Mouse (Mus musculus) limb, embryonic 13.5 days (tissue): ENCODE measurements around the gene Sel1l2. TPM values are rescaled to one million over a fixed set of nuclear protein-coding genes. Genes with fewer than 3 reads are reported as not detected.

Source experiments
- ATAC-seq: fragments of 200-750 bp; cut with Nextera tagmentation; 2 replicates; pipeline ENCODE4 v1.8.0; 2017; ENCODE audit warnings: low read depth, moderate number of reproducible peaks, moderate TSS enrichment; ENCODE audit not compliant: low FRiP score
- H3K27ac ChIP-seq: fragments of 300-500 bp; sonication (generic); 2 replicates; pipeline ENCODE4 v1.5.1; 2015; ENCODE audit warnings: inconsistent platforms, mild to moderate bottlenecking, moderate library complexity
- H3K27me3 ChIP-seq: fragments of 300-500 bp; sonication (generic); 2 replicates; pipeline ENCODE4 v1.6.1; 2015; ENCODE audit warnings: mild to moderate bottlenecking, inconsistent platforms
- H3K36me3 ChIP-seq: fragments of 300-500 bp; sonication (generic); 2 replicates; pipeline ENCODE4 v1.6.1; 2015; ENCODE audit warnings: inconsistent platforms, mild to moderate bottlenecking, moderate library complexity
- H3K4me1 ChIP-seq: fragments of 300-500 bp; sonication (generic); 2 replicates; pipeline ENCODE4 v1.6.1; 2015; ENCODE audit warnings: inconsistent platforms
- H3K4me2 ChIP-seq: fragments of 300-500 bp; sonication (generic); replicated peaks from 2 replicates; pipeline ENCODE4 v1.6.1; 2015; ENCODE audit warnings: inconsistent platforms, mild to moderate bottlenecking, moderate library complexity
- H3K4me3 ChIP-seq: fragments of 300-500 bp; sonication (generic); 2 replicates; pipeline ENCODE4 v1.5.1; 2015; ENCODE audit warnings: moderate library complexity, mild to moderate bottlenecking, inconsistent platforms
- H3K9ac ChIP-seq: fragments of 300-500 bp; sonication (generic); 2 replicates; pipeline ENCODE4 v1.6.1; 2015; ENCODE audit warnings: mild to moderate bottlenecking, inconsistent platforms
- H3K9me3 ChIP-seq: fragments of 300-500 bp; sonication (generic); 2 replicates; pipeline ENCODE4 v1.6.1; 2016; ENCODE audit warnings: inconsistent platforms
- WGBS: fragments of 180-500 bp; shearing (Covaris S2); methylation state at CpG from one replicate; pipeline ENCODE4 v1.1.7; 2015; 5-methylcytosine and 5-hydroxymethylcytosine counted together
- polyA plus RNA-seq: library from polyadenylated mRNA; unstranded; fragments of >200 nt; fragmentation: Nextera tagmentation; extraction: Ambion mirVana; gene quantifications from 2 replicates; pipeline ENCODE4 v1.2.1, GENCODE M21; 2015

Gene Sel1l2
- polyA plus RNA-seq: not detected in 2 replicates

GRCm38 (mm10) chr2:140389525-140389924 is at the start of gene Sel1l2:
Gene Sel1l2 (minus strand): TSS chr2:140389706.
- H3K4me3 ChIP-seq: no peak within 1 kb of the TSS
- H3K36me3 ChIP-seq: no peaks in the 10 kb centered on the region
- no peaks in the 10 kb centered on the region for H3K9me3 ChIP-seq
- WGBS: 37% methylated on average over 4 of the region's 4 CpGs
- H3K9ac ChIP-seq: no peak within 1 kb of the TSS
- ATAC-seq: no peak
- no peak within 1 kb of the TSS for H3K27ac ChIP-seq
- no peaks in the 10 kb centered on the region for H3K27me3 ChIP-seq
- no peaks in the 10 kb centered on the region for H3K4me1 ChIP-seq
- no peak within 1 kb of the TSS for H3K4me2 ChIP-seq

GRCm38 (mm10) chr2:140439081-140439480 is 49.6 kb upstream of the Sel1l2 start:
- whole genome bisulfite sequencing: 41% methylated on average over 4 of the region's 4 CpGs
- no peak for ATAC-seq

GRCm38 (mm10) chr2:140427283-140427682 is 37.8 kb upstream of the Sel1l2 start:
- no peak for ATAC-seq
- no peaks in the 10 kb centered on the region for H3K36me3 ChIP-seq
- 15% methylated on average over 4 of the region's 4 CpGs for WGBS
- no peaks in the 10 kb centered on the region for H3K27me3 ChIP-seq
- no peak overlapping the region for H3K4me2 ChIP-seq
- no peak overlapping the region for H3K4me3 ChIP-seq
- H3K9ac ChIP-seq: no peak overlapping the region
- H3K9me3 ChIP-seq: no peaks in the 10 kb centered on the region
- H3K27ac ChIP-seq: no peak overlapping the region
- no peaks in the 10 kb centered on the region for H3K4me1 ChIP-seq

More at GRCm38 (mm10) chr2:140439081-140439480, 49.6 kb upstream of the Sel1l2 start:
- H3K36me3 ChIP-seq: no peaks in the 10 kb centered on the region
- no peak overlapping the region for H3K9ac ChIP-seq
- H3K27ac ChIP-seq: no peak overlapping the region
- peaks cover 4% of the 10 kb centered on the region; the same call in 1 of the 2 replicates for H3K4me1 ChIP-seq
- no peak overlapping the region for H3K4me2 ChIP-seq
- H3K9me3 ChIP-seq: no peaks in the 10 kb centered on the region
- no peaks in the 10 kb centered on the region for H3K27me3 ChIP-seq
- no peak overlapping the region for H3K4me3 ChIP-seq

- H3K9ac ChIP-seq: no peak overlapping the region
- H3K4me3 ChIP-seq: no peak overlapping the region
- H3K4me1 ChIP-seq: no peaks in the 10 kb centered on the region
- ATAC-seq: no peak
- H3K9me3 ChIP-seq: no peaks in the 10 kb centered on the region
- H3K27me3 ChIP-seq: no peaks in the 10 kb centered on the region
- H3K36me3 ChIP-seq: no peaks in the 10 kb centered on the region
- H3K27ac ChIP-seq: no peak overlapping the region
- H3K4me2 ChIP-seq: no peak overlapping the region
These were observed 36.3 kb upstream of the Sel1l2 start for GRCm38 (mm10) chr2:140425844-140426243.

GRCm38 (mm10) chr2:140395744-140396231 is 6.3 kb upstream of the Sel1l2 start:
- H3K9me3 ChIP-seq: no peaks in the 10 kb centered on the region
- WGBS: 0% methylated on average over 41 of the region's 58 CpGs
- H3K9ac ChIP-seq: peak overlapping the region; percentile 77
- H3K36me3 ChIP-seq: no peaks in the 10 kb centered on the region
- no peak overlapping the region for H3K27ac ChIP-seq
- peak overlapping the region; percentile 96 for H3K4me2 ChIP-seq
- peak overlapping the region; percentile 84 for H3K4me3 ChIP-seq
- peak; percentile 46 for ATAC-seq
- peaks cover 15% of the 10 kb centered on the region for H3K27me3 ChIP-seq
- peaks cover 10% of the 10 kb centered on the region; the same call in 1 of the 2 replicates for H3K4me1 ChIP-seq

- Histone ChIP-seq H3K9me3 (no peaks in the 10 kb centered on the region), H3K4me3 (peak within 1 kb of the TSS; percentile 84), H3K4me1 (peaks cover 10% of the 10 kb centered on the region; the same call in 1 of the 2 replicates), H3K4me2 (peak within 1 kb of the TSS; percentile 96), H3K27ac (no peak within 1 kb of the TSS), H3K36me3 (no peaks in the 10 kb centered on the region), H3K9ac (peak within 1 kb of the TSS; percentile 77), H3K27me3 (peaks cover 15% of the 10 kb centered on the region)
- WGBS: 0% methylated on average over 43 of the region's 47 CpGs
- ATAC-seq: peak; percentile 99
These were observed 5.7 kb upstream of the Sel1l2 start, which contains the start of gene Macrod2 for GRCm38 (mm10) chr2:140395179-140395578. Gene Macrod2 (plus strand): TSS chr2:140395309.

- Histone ChIP-seq H3K36me3 (no peaks in the 10 kb centered on the region), H3K4me1 (no peaks in the 10 kb centered on the region), H3K27me3 (no peaks in the 10 kb centered on the region), H3K9me3 (no peaks in the 10 kb centered on the region), H3K4me2 (no peak overlapping the region), H3K27ac (no peak overlapping the region), H3K9ac (no peak overlapping the region), H3K4me3 (no peak overlapping the region)
- 82% methylated on average over 1 of the region's 1 CpGs for WGBS
- no peak for ATAC-seq
These were observed 24.7 kb downstream of the Sel1l2 start for GRCm38 (mm10) chr2:140364804-140365203.

- WGBS: 64% methylated on average over 2 of the region's 2 CpGs
- Histone ChIP-seq H3K9me3 (no peaks in the 10 kb centered on the region), H3K27ac (no peak overlapping the region), H3K4me2 (no peak overlapping the region), H3K9ac (no peak overlapping the region), H3K27me3 (no peaks in the 10 kb centered on the region), H3K36me3 (no peaks in the 10 kb centered on the region), H3K4me1 (no peaks in the 10 kb centered on the region), H3K4me3 (no peak overlapping the region)
- no peak for ATAC-seq
These were observed 29.6 kb downstream of the Sel1l2 start for GRCm38 (mm10) chr2:140359905-140360304.

- 83% methylated on average over 7 of the region's 7 CpGs for WGBS
- Histone ChIP-seq H3K4me1 (no peaks in the 10 kb centered on the region), H3K4me2 (no peak overlapping the region), H3K9ac (no peak overlapping the region), H3K4me3 (no peak overlapping the region), H3K36me3 (no peaks in the 10 kb centered on the region), H3K9me3 (no peaks in the 10 kb centered on the region), H3K27me3 (no peaks in the 10 kb centered on the region), H3K27ac (no peak overlapping the region)
- no peak for ATAC-seq
These were observed 47.1 kb downstream of the Sel1l2 start for GRCm38 (mm10) chr2:140342394-140342793.

- ATAC-seq: no peak
- no peak overlapping the region for H3K4me2 ChIP-seq
- no peaks in the 10 kb centered on the region for H3K4me1 ChIP-seq
- H3K36me3 ChIP-seq: no peaks in the 10 kb centered on the region
- no peaks in the 10 kb centered on the region for H3K9me3 ChIP-seq
- no peak overlapping the region for H3K4me3 ChIP-seq
- H3K27me3 ChIP-seq: no peaks in the 10 kb centered on the region
- no peak overlapping the region for H3K27ac ChIP-seq
- no peak overlapping the region for H3K9ac ChIP-seq
- 77% methylated on average over 5 of the region's 5 CpGs for WGBS
These were observed 58.8 kb downstream of the Sel1l2 start for GRCm38 (mm10) chr2:140330508-140331306.

- H3K4me3 ChIP-seq: no peak overlapping the region
- peaks cover 5% of the 10 kb centered on the region; the same call in 1 of the 2 replicates for H3K4me1 ChIP-seq
- 37% methylated on average over 3 of the region's 3 CpGs for WGBS
- no peak overlapping the region for H3K4me2 ChIP-seq
- peak; percentile 73; the same call in 1 of the 2 replicates for ATAC-seq
- no peak overlapping the region for H3K27ac ChIP-seq
- no peaks in the 10 kb centered on the region for H3K9me3 ChIP-seq
- no peaks in the 10 kb centered on the region for H3K36me3 ChIP-seq
- no peak overlapping the region for H3K9ac ChIP-seq
- H3K27me3 ChIP-seq: no peaks in the 10 kb centered on the region
These were observed 86.4 kb downstream of the Sel1l2 start for GRCm38 (mm10) chr2:140302976-140303708.

GRCm38 (mm10) chr2:140297155-140297554 is 92.4 kb downstream of the Sel1l2 start:
- no peak overlapping the region for H3K9ac ChIP-seq
- 13% methylated on average over 4 of the region's 4 CpGs for WGBS
- no peaks in the 10 kb centered on the region for H3K9me3 ChIP-seq
- no peaks in the 10 kb centered on the region for H3K4me1 ChIP-seq
- peak; percentile 48; the same call in 1 of the 2 replicates for ATAC-seq
- H3K4me2 ChIP-seq: no peak overlapping the region
- no peak overlapping the region for H3K4me3 ChIP-seq
- no peak overlapping the region for H3K27ac ChIP-seq
- no peaks in the 10 kb centered on the region for H3K27me3 ChIP-seq
- H3K36me3 ChIP-seq: no peaks in the 10 kb centered on the region
